Mouse (Mus musculus): ENCODE data around the gene Slc2a1. TPM values are rescaled to one million over a fixed set of nuclear protein-coding genes. Genes with fewer than 3 reads are reported as not detected.

Gene Slc2a1
- polyA plus RNA-seq, 1 experiment from 2014 or later: 61.8 TPM

MicroRNAs within 50 kb of the gene (microRNA counts, 519-probe panel; counts per million panel counts)
- not detected for microRNA mmu-miR-1957

Small RNA genes lying within 50 kb of the gene (microRNA-seq; reads per million reads assigned to microRNA genes)
- not detected for gene Mir1957a

Other genes with a start within 250 kb of the Slc2a1 start
- gene Olfr1331, start 244.1 kb upstream of the Slc2a1 start, polyA plus RNA-seq (2014; fragmentation: Nextera tagmentation; extraction: Ambion mirVana): not detected in 2 replicates
- gene Olfr1330, start 220.1 kb upstream of the Slc2a1 start, polyA plus RNA-seq (2014; fragmentation: Nextera tagmentation; extraction: Ambion mirVana): not detected in 2 replicates
- not detected in 2 replicates for gene Olfr1329, start 191.2 kb upstream of the Slc2a1 start, polyA plus RNA-seq (2014; fragmentation: Nextera tagmentation; extraction: Ambion mirVana)
- not detected in 2 replicates for gene Olfr1328, start 170.1 kb upstream of the Slc2a1 start, polyA plus RNA-seq (2014; fragmentation: Nextera tagmentation; extraction: Ambion mirVana)
- gene Lao1, start 147.1 kb upstream of the Slc2a1 start, polyA plus RNA-seq (2014; fragmentation: Nextera tagmentation; extraction: Ambion mirVana): not detected in 2 replicates
- 6.1 TPM in 2 replicates for gene Zfp691, start 65.5 kb downstream of the Slc2a1 start, polyA plus RNA-seq (2014; fragmentation: Nextera tagmentation; extraction: Ambion mirVana)
- 1.1 and 1.2 TPM in 2 replicates for gene Ermap, start 81.3 kb downstream of the Slc2a1 start, polyA plus RNA-seq (2014; fragmentation: Nextera tagmentation; extraction: Ambion mirVana)
- gene Svbp, start 86.6 kb downstream of the Slc2a1 start, polyA plus RNA-seq (2014; fragmentation: Nextera tagmentation; extraction: Ambion mirVana): 230 and 254 TPM in 2 replicates
- 0.78 TPM in 1 of 2 replicates, not detected in the other for gene Tmem269, start 109.5 kb downstream of the Slc2a1 start, polyA plus RNA-seq (2014; fragmentation: Nextera tagmentation; extraction: Ambion mirVana)
- gene AU022252, start 124.0 kb downstream of the Slc2a1 start, polyA plus RNA-seq (2014; fragmentation: Nextera tagmentation; extraction: Ambion mirVana): 19.2 and 30.1 TPM in 2 replicates
- 9.1 and 15.3 TPM in 2 replicates for gene P3h1, start 124.2 kb downstream of the Slc2a1 start, polyA plus RNA-seq (2014; fragmentation: Nextera tagmentation; extraction: Ambion mirVana)
- 0.75 and 0.79 TPM in 2 replicates for gene Cldn19, start 146.7 kb downstream of the Slc2a1 start, polyA plus RNA-seq (2014; fragmentation: Nextera tagmentation; extraction: Ambion mirVana)
- 976 and 994 TPM in 2 replicates for gene Ybx1, start 185.9 kb downstream of the Slc2a1 start, polyA plus RNA-seq (2014; fragmentation: Nextera tagmentation; extraction: Ambion mirVana)
- 48.0 and 49.7 TPM in 2 replicates for gene Ppih, start 211.8 kb downstream of the Slc2a1 start, polyA plus RNA-seq (2014; fragmentation: Nextera tagmentation; extraction: Ambion mirVana)